8 mouse cellular contexts compared by ENCODE assay signal in genomic region chr4:130799118-130799517, GRCm38 (mm10). TPM values are rescaled to one million over a fixed set of nuclear protein-coding genes. Genes with fewer than 3 reads are reported as not detected.
DNase-seq lines count a peak whose midpoint lies in the region; ATAC-seq and TF ChIP-seq lines count a peak whose summit lies in the region.

No protein-coding gene starts in this region.

- H3K4me2 ChIP-seq in lung, embryonic 14.5 days: no peak overlapping the region
- no peak overlapping the region for H3K4me2 ChIP-seq in heart, embryonic 13.5 days

- H3K4me3 ChIP-seq in lung, embryonic 14.5 days (ENCODE audit: low read depth, low read length): no peak overlapping the region
- no peak overlapping the region for H3K4me3 ChIP-seq in cerebellum, adult 2 months (replicated peaks; ENCODE audit: insufficient read depth, low read depth, low read length)
- H3K4me3 ChIP-seq in heart, embryonic 13.5 days: no peak overlapping the region

- peak; percentile 32; the same call in 1 of the 2 replicates for ATAC-seq in lung, embryonic 14.5 days (ENCODE audit: insufficient read depth)
- no peak for ATAC-seq in heart, embryonic 13.5 days (ENCODE audit: extremely low read depth, insufficient number of reproducible peaks, low FRiP score, low TSS enrichment)

- peaks cover 26% of the 10 kb centered on the region for H3K4me1 ChIP-seq in lung, embryonic 14.5 days (ENCODE audit: insufficient read depth)
- H3K4me1 ChIP-seq in cerebellum, adult 2 months (ENCODE audit: control insufficient read depth, insufficient read depth, low read length): peaks cover 39% of the 10 kb centered on the region
- peaks cover 93% of the 10 kb centered on the region for H3K4me1 ChIP-seq in heart, embryonic 13.5 days

- H3K9ac ChIP-seq in lung, embryonic 14.5 days: no peak overlapping the region
- peak overlapping the region; percentile 30; the same call in 1 of the 2 replicates for H3K9ac ChIP-seq in heart, embryonic 13.5 days

- intact Hi-C loops in left cerebral cortex, postnatal 36 days (cut with DNase I): no loop called here

- no peak for TF ChIP-seq CTCF in lung, embryonic 14.5 days (IDR thresholded peaks at IDR 0.05; ENCODE audit: low read depth)
- no peak for TF ChIP-seq CTCF in cerebellum, adult 2 months (IDR thresholded peaks at IDR 0.05; ENCODE audit: borderline replicate concordance, insufficient read depth, low read depth, low read length)

- peak; percentile 87 for DNase-seq in lung, embryonic 14.5 days
- no peak for DNase-seq in lung, postnatal 25 days (ENCODE audit: low spot score)
- peak; percentile 53 to 62 for DNase-seq in cerebellum, adult 2 months
- peak; percentile 39 for DNase-seq in lung, postnatal 14 days
- DNase-seq in yolk sac, embryonic 10.5 days (ENCODE audit: low spot score): no peak
- no peak for DNase-seq in natural killer cell, adult 2 months (ENCODE audit: low spot score in 2 of 2)
- DNase-seq in left cerebral cortex, postnatal 36 days (ENCODE audit: low spot score in 2 of 2): no peak

- WGBS in lung, embryonic 14.5 days: 23% methylated on average over 4 of the region's 4 CpGs
- WGBS in cerebellum, adult 2 months: 9% methylated on average over 4 of the region's 4 CpGs
- 36% methylated on average over 4 of the region's 4 CpGs for WGBS in heart, embryonic 13.5 days

- no peaks in the 10 kb centered on the region for H3K27me3 ChIP-seq in lung, embryonic 14.5 days (ENCODE audit: insufficient read depth, low read length)
- H3K27me3 ChIP-seq in cerebellum, adult 2 months (ENCODE audit: control insufficient read depth, insufficient read depth, low read length): no peaks in the 10 kb centered on the region
- H3K27me3 ChIP-seq in heart, embryonic 13.5 days (replicated peaks): 0 out of 2 replicates have a peak, but pooled peaks cover 3% of the 10 kb centered on the region

- no peak overlapping the region for H3K27ac ChIP-seq in lung, embryonic 14.5 days (ENCODE audit: low read depth)
- no peak overlapping the region for H3K27ac ChIP-seq in cerebellum, adult 2 months (ENCODE audit: insufficient read depth, low read length)
- H3K27ac ChIP-seq in heart, embryonic 13.5 days (replicated peaks): peak overlapping the region; percentile 85; the same call in 1 of the 2 replicates

- H3K36me3 ChIP-seq in lung, embryonic 14.5 days (ENCODE audit: insufficient read depth): no peaks in the 10 kb centered on the region
- H3K36me3 ChIP-seq in heart, embryonic 13.5 days: no peaks in the 10 kb centered on the region

- H3K9me3 ChIP-seq in lung, embryonic 14.5 days (ENCODE audit: low read depth, low read length): no peaks in the 10 kb centered on the region
- H3K9me3 ChIP-seq in heart, embryonic 13.5 days: no peaks in the 10 kb centered on the region

- TF ChIP-seq POLR2A in cerebellum, adult 2 months (IDR thresholded peaks at IDR 0.05; ENCODE audit: borderline replicate concordance, insufficient read depth, low read length): no peak

RNA-seq across cellular contexts. Expression of gene Sdc3, which starts 6.8 kb away (rescaled TPM):
- polyA plus RNA-seq in lung, embryonic 14.5 days (2014; fragmentation: Nextera tagmentation; extraction: Ambion mirVana): 19.1 and 20.3 TPM in 2 replicates
- polyA plus RNA-seq in cerebellum, adult 2 months (2012; rRNA removed): 105 and 114 TPM in 2 replicates
- polyA plus RNA-seq in heart, embryonic 13.5 days (2015; fragmentation: Nextera tagmentation; extraction: Ambion mirVana): 21.7 and 23.9 TPM in 2 replicates
- total RNA-seq in left cerebral cortex, postnatal 36 days (2021): 100 to 1,000 TPM; 156 to 161 TPM

Comparison
In these comparisons a context has a peak if more than half of its experiments do, and no peak if none do; other contexts are left out.
1. DNase-seq: peak in lung, embryonic 14.5 days (single experiment), cerebellum, adult 2 months (2 of 2) and lung, postnatal 14 days (single experiment); none in lung, postnatal 25 days (single experiment), yolk sac, embryonic 10.5 days (single experiment), natural killer cell, adult 2 months (0 of 2) and left cerebral cortex, postnatal 36 days (0 of 2).